Mouse (Mus musculus): ENCODE results near the gene Lsamp. TPM values are rescaled to one million over a fixed set of nuclear protein-coding genes. Genes with fewer than 3 reads are reported as not detected.
A peak's percentile ranks its signal among the peaks of the same experiment; 100 is the strongest.
"Not testable (repeated sequence)": the region's sequence is repeated elsewhere in the genome, so short reads cannot be mapped to it uniquely, and the experiment has no call there.

Gene Lsamp
- total and polyA plus RNA-seq, 2 experiments from 2014 or later, result 116 to 210 TPM

GRCm38 (mm10) chr16:40572085-40572745 lies 588.1 kb downstream of the Lsamp start:
- Histone ChIP-seq H3K27me3 (ENCODE audit: insufficient read depth, low read length) (no peaks in the 10 kb centered on the region), H3K9ac (replicated peaks; ENCODE audit: low read length, poor library complexity, severe bottlenecking) (no peak overlapping the region), H3K4me3 (ENCODE audit: low read depth, low read length) (no peak overlapping the region), H3K36me3 (ENCODE audit: insufficient read depth, low read length) (no peaks in the 10 kb centered on the region), H3K4me2 (ENCODE audit: low read depth, low read length, poor library complexity, severe bottlenecking) (no peak overlapping the region), H3K27ac (ENCODE audit: low read depth, low read length) (no peak overlapping the region), H3K4me1 (ENCODE audit: insufficient read depth, low read length) (no peaks in the 10 kb centered on the region), H3K9me3 (ENCODE audit: low read length) (no peaks in the 10 kb centered on the region)
- ATAC-seq (ENCODE audit: low FRiP score) (no peak), DNase-seq (ENCODE audit: low spot score) (no peak)
- no peak for TF ChIP-seq CTCF (IDR thresholded peaks at IDR 0.05)
- 84% methylated on average over 12 of the region's 12 CpGs for WGBS

GRCm38 (mm10) chr16:40582076-40582475 lies 597.9 kb downstream of the Lsamp start:
- DNase-seq (ENCODE audit: low spot score), result no peak
- Histone ChIP-seq H3K4me3 (ENCODE audit: low read depth, low read length) (no peak overlapping the region), H3K9me3 (ENCODE audit: low read length) (no peaks in the 10 kb centered on the region), H3K27me3 (ENCODE audit: insufficient read depth, low read length) (no peaks in the 10 kb centered on the region), H3K4me2 (ENCODE audit: low read depth, low read length, poor library complexity, severe bottlenecking) (no peak overlapping the region), H3K27ac (ENCODE audit: low read depth, low read length) (no peak overlapping the region), H3K4me1 (ENCODE audit: insufficient read depth, low read length) (no peaks in the 10 kb centered on the region), H3K9ac (replicated peaks; ENCODE audit: low read length, poor library complexity, severe bottlenecking) (no peak overlapping the region), H3K36me3 (ENCODE audit: insufficient read depth, low read length) (no peaks in the 10 kb centered on the region)
- ATAC-seq (ENCODE audit: low FRiP score), result no peak
- peak; percentile 25; the same call in 1 of the 2 replicates for TF ChIP-seq CTCF (IDR thresholded peaks at IDR 0.05)
- WGBS, result 68% methylated on average over 3 of the region's 3 CpGs

GRCm38 (mm10) chr16:40593161-40593560 lies 609.0 kb downstream of the Lsamp start:
- 77% methylated on average over 6 of the region's 6 CpGs for WGBS
- no peak overlapping the region for H3K4me3 ChIP-seq (ENCODE audit: low read depth, low read length)
- H3K4me2 ChIP-seq (ENCODE audit: low read depth, low read length, poor library complexity, severe bottlenecking), result no peak overlapping the region
- no peak overlapping the region for H3K27ac ChIP-seq (ENCODE audit: low read depth, low read length)
- ATAC-seq (ENCODE audit: low FRiP score) (no peak), DNase-seq (ENCODE audit: low spot score) (no peak)
- no peaks in the 10 kb centered on the region for H3K27me3 ChIP-seq (ENCODE audit: insufficient read depth, low read length)
- H3K36me3 ChIP-seq (ENCODE audit: insufficient read depth, low read length), result no peaks in the 10 kb centered on the region
- H3K9ac ChIP-seq (replicated peaks; ENCODE audit: low read length, poor library complexity, severe bottlenecking), result no peak overlapping the region
- TF ChIP-seq CTCF (IDR thresholded peaks at IDR 0.05), result no peak
- no peaks in the 10 kb centered on the region for H3K9me3 ChIP-seq (ENCODE audit: low read length)
- H3K4me1 ChIP-seq (ENCODE audit: insufficient read depth, low read length), result no peaks in the 10 kb centered on the region

- DNase-seq (ENCODE audit: low spot score) (peak; percentile 13), ATAC-seq (ENCODE audit: low FRiP score) (no peak)
- Histone ChIP-seq H3K9me3 (ENCODE audit: low read length) (no peaks in the 10 kb centered on the region), H3K4me2 (ENCODE audit: low read depth, low read length, poor library complexity, severe bottlenecking) (no peak overlapping the region), H3K36me3 (ENCODE audit: insufficient read depth, low read length) (no peaks in the 10 kb centered on the region), H3K27me3 (ENCODE audit: insufficient read depth, low read length) (no peaks in the 10 kb centered on the region), H3K4me3 (ENCODE audit: low read depth, low read length) (no peak overlapping the region), H3K27ac (ENCODE audit: low read depth, low read length) (no peak overlapping the region), H3K9ac (replicated peaks; ENCODE audit: low read length, poor library complexity, severe bottlenecking) (no peak overlapping the region), H3K4me1 (ENCODE audit: insufficient read depth, low read length) (no peaks in the 10 kb centered on the region)
- WGBS, result 42% methylated on average over 4 of the region's 4 CpGs
- TF ChIP-seq CTCF (IDR thresholded peaks at IDR 0.05), result no peak
These were observed 617.5 kb downstream of the Lsamp start for GRCm38 (mm10) chr16:40601431-40602387.

GRCm38 (mm10) chr16:40607509-40607908 lies 623.3 kb downstream of the Lsamp start:
- ATAC-seq (ENCODE audit: low FRiP score) (no peak), DNase-seq (ENCODE audit: low spot score) (no peak)
- H3K4me3 ChIP-seq (ENCODE audit: low read depth, low read length), result no peak overlapping the region
- no peaks in the 10 kb centered on the region for H3K36me3 ChIP-seq (ENCODE audit: insufficient read depth, low read length)
- H3K27ac ChIP-seq (ENCODE audit: low read depth, low read length), result no peak overlapping the region
- TF ChIP-seq CTCF (IDR thresholded peaks at IDR 0.05), result no peak
- no peaks in the 10 kb centered on the region for H3K27me3 ChIP-seq (ENCODE audit: insufficient read depth, low read length)
- H3K4me2 ChIP-seq (ENCODE audit: low read depth, low read length, poor library complexity, severe bottlenecking), result no peak overlapping the region
- 88% methylated on average over 3 of the region's 3 CpGs for WGBS
- no peaks in the 10 kb centered on the region for H3K4me1 ChIP-seq (ENCODE audit: insufficient read depth, low read length)
- H3K9ac ChIP-seq (replicated peaks; ENCODE audit: low read length, poor library complexity, severe bottlenecking), result no peak overlapping the region
- no peaks in the 10 kb centered on the region for H3K9me3 ChIP-seq (ENCODE audit: low read length)

GRCm38 (mm10) chr16:40616697-40617096 lies 632.5 kb downstream of the Lsamp start:
- DNase-seq (ENCODE audit: low spot score); H3K36me3 ChIP-seq (ENCODE audit: insufficient read depth, low read length); H3K9me3 ChIP-seq (ENCODE audit: low read length); H3K4me3 ChIP-seq (ENCODE audit: low read depth, low read length); H3K4me2 ChIP-seq (ENCODE audit: low read depth, low read length, poor library complexity, severe bottlenecking); H3K9ac ChIP-seq (replicated peaks; ENCODE audit: low read length, poor library complexity, severe bottlenecking); ATAC-seq (ENCODE audit: low FRiP score); H3K4me1 ChIP-seq (ENCODE audit: insufficient read depth, low read length); H3K27ac ChIP-seq (ENCODE audit: low read depth, low read length); H3K27me3 ChIP-seq (ENCODE audit: insufficient read depth, low read length): not testable (repeated sequence)
- 4% methylated on average over 1 of the region's 1 CpGs for WGBS

- H3K27ac ChIP-seq (ENCODE audit: low read depth, low read length); ATAC-seq (ENCODE audit: low FRiP score): not testable (repeated sequence)
These were observed 636.9 kb downstream of the Lsamp start for GRCm38 (mm10) chr16:40621086-40621485.

More at GRCm38 (mm10) chr16:40621086-40621485, 636.9 kb downstream of the Lsamp start:
- H3K36me3 ChIP-seq (ENCODE audit: insufficient read depth, low read length); H3K4me3 ChIP-seq (ENCODE audit: low read depth, low read length); DNase-seq (ENCODE audit: low spot score); H3K9ac ChIP-seq (replicated peaks; ENCODE audit: low read length, poor library complexity, severe bottlenecking); H3K9me3 ChIP-seq (ENCODE audit: low read length); H3K4me1 ChIP-seq (ENCODE audit: insufficient read depth, low read length); H3K27me3 ChIP-seq (ENCODE audit: insufficient read depth, low read length); H3K4me2 ChIP-seq (ENCODE audit: low read depth, low read length, poor library complexity, severe bottlenecking): not testable (repeated sequence)
- 79% methylated on average over 7 of the region's 7 CpGs for WGBS

All from midbrain, postnatal 0 days (tissue).